Mouse (Mus musculus): ENCODE data around the gene Kbtbd4. TPM values are rescaled to one million over a fixed set of nuclear protein-coding genes. Genes with fewer than 3 reads are reported as not detected.
"Not testable (repeated sequence)": the region's sequence is repeated elsewhere in the genome, so short reads cannot be mapped to it uniquely, and the experiment has no call there.

The Kbtbd4 gene
- 16.0 and 16.7 TPM in 2 replicates for polyA plus RNA-seq (2012; rRNA removed)

GRCm38 (mm10) chr2:90904076-90904855 lies at the start of gene Kbtbd4, which contains the start of gene Ndufs3:
Gene Kbtbd4, plus strand, starts transcription at chr2:90904740.
Gene Ndufs3, minus strand, starts transcription at chr2:90904827.
- DNase-seq (ENCODE audit: low read depth) = peak; percentile 44

DNA sequence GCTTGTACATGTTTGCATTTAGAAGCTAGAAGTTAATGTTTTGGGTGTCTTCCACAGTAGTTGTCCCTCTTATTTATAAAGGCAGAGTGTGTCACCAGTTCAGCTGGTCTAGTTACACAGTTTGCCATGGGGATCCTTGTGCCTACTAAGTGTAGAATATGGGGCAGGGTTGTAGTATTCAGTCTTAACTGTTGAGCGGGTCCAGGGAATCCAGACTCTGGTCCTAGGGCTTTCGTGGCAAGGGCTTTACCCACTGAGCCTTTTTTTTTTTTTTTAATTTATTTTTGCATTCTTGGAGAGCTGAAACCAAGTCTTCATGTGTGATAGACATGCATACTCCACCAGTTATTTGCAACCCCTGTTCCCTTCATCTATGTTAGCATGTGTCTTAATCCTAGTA lies 43.1 kb upstream of the Kbtbd4 start:
- DNase-seq (ENCODE audit: low read depth) = no peak

DNA sequence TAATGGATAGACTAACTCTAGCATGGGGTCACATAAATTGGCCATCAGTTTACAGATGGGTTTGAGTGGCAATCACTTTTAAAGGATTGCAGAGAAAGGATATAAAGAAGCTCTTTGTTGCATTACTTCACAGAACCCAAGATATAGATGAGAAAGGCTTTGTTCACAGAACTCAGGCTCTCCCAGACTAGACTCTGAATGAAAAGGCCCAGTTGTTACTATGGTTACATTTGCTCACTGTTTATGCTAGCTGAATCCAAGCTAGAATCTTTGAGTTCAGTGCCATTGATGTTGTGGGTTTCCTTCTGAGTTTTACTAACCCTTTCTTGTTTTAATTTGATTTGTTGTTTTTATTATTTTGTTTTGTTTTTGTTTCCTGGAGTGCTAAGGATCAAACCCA lies 40.4 kb upstream of the Kbtbd4 start:
- DNase-seq (ENCODE audit: low read depth) = no peak

GRCm38 (mm10) chr2:90866524-90866923 lies 38.0 kb upstream of the Kbtbd4 start:
- DNase-seq (ENCODE audit: low read depth) = no peak

DNA sequence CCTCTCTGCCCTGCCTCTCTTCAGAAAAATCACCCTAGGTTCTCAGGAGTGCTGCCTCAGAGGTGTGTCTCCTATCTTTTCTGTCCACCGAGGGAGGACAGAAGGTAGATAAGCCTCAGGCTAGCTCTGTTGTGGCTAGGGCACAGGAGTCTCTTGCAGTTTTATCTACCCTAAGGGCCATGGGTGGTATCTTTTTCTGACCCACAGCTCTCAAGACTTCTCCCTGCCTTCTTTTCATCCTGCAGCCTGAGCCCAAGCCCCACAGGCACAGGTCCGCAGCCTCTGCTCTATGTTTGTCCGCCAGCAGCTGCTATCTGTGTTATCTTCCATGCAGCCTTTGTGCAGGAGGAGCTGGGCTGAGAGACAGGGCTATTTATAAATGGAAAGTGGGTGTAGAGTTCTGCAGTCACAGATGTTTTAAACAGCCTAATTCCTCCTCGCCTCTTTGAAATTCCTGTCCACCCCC lies 34.4 kb upstream of the Kbtbd4 start:
- no peak for DNase-seq (ENCODE audit: low read depth)

DNA sequence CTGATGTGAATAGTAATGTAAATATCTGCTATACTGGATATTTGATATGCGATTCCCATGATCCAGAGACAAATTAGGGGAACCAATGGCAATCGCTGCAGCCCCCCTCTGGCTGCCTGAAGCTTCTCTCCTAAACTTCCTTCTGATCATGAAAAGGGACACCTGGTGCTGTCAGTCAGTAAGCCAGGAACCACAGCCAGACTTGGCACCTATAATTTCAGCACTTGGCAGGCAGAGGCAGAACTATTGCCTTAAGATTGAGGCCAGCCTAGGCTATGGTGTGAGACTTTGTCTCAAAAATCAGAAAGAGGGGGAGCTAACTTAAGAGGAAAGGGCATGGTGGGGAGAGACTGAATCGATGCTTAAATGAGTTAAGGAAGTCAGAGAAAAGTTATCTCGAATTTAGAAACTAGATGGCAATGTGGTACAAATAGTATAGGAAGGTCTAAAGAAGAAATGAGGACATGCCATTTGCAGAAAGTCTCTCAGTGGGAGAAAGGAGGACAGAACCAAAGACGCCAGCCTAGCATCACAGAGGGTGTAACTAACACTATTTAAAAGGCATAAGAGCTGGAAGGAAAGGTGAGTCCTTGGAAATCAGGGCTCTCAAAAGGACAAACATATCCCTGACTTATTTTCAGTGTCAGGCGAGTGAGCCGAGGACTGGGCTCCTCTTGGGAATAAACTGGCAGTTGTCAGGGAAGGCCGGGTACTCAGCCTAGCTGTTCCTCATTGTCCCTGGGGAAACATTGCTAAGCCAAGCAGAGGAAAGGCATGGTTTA lies 33.2 kb upstream of the Kbtbd4 start:
- DNase-seq (ENCODE audit: low read depth) = no peak

DNA sequence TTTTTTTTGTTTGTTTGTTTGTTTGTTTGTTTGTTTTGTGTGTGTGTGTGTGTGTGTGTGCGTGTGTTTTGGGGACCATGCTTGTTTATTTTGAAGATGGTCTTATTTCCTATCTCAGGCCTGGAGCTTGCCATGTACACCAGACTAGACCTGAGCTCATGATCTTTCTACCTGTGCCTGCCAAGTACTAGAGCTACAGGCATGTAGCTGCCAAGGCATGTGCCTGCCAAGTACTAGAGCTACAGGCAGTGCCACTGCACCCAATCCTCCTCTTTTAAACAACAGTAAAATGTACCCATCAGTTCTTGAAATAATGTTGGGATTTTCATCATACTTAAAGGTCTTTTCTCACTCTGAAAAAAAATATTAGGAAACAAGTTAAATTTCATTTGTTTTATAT lies 30.5 kb upstream of the Kbtbd4 start:
- no peak for DNase-seq (ENCODE audit: low read depth)

- DNase-seq (ENCODE audit: low read depth) = no peak
These were observed 29.3 kb upstream of the Kbtbd4 start for GRCm38 (mm10) chr2:90875239-90875638.

DNA sequence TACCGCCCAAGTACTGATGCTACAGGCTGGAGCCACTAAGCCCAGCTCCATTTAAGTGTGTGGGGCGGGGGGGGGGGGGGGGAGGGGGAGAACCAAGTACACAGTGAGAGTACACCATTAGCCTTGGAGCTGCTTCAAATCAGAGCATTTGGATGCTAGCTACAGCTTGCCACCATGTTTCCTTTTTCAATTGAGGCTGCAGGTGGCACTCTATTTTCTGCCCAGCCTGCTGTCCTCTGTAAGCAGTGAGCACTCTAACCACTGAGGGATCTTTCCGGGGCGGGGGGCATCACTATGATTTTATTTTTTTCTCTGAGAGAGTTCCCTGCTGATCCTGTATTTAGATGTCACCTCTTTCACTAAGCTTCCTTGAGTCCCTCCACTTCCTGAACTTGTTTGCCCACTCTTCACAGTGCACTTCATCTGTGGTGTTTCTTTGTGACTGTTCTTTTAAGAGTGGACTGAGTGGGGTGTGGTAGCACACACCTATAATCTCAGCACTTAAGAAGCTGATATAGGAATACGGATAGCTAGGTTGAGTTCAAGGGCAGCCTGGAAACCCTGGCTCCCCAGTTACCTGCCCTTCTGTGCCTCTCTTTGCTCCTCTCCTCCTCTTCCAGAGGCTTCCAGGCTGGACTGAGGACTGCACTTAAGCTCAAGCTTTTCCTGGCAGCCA lies 26.8 kb upstream of the Kbtbd4 start:
- DNase-seq (ENCODE audit: low read depth) = no peak

DNA sequence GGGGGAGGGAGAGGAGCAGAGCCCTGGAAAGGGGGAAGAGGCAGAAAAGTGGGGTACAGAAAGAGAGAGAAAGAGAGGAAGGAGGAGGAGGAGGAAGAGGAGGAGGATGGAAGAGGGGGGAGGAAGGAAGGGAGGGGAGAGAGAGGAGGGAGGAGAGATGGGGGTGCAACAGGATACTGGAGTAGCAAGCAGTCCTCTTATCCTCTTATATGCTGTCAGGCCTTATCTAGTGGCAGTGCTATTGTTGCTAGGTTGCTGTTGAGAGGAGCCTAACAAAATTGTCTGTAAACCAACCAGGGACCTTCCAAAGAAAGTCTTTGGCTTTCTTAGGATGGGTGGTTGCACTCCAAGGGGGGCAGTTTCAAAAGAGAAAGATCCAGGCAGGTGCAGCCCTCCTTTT lies 25.1 kb upstream of the Kbtbd4 start:
- DNase-seq (ENCODE audit: low read depth) = no peak

DNA sequence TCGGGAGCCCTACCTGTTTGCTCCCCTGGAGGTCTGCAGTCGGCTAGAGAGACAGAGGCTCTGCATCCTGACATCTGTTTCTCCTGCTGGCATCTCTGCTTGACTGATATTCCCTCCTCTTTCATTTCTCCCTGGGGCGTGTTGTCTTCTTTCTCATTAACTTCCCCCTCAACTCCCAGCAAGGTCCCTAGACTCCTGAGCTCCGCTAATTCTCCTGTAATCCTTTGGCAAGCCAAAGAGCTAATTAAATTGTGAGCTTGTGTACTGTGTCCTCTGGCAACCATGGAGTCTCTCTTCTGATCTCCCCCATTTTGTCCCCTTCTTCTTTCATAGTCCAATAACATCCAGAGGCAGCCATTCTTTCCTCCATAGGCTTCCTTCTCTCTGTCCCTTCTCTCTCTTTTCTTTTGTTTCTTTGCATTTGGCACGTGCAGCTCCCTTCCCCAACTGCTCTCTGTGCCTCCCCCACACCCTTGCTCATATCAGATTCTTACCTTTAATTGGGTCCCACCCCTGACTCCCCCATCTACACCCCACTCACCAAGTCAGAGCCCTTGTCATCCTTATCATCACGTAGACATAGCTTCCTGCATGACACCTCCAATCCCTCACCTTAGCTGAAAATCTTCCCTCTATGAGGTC lies 24.3 kb upstream of the Kbtbd4 start:
- no peak for DNase-seq (ENCODE audit: low read depth)

DNA sequence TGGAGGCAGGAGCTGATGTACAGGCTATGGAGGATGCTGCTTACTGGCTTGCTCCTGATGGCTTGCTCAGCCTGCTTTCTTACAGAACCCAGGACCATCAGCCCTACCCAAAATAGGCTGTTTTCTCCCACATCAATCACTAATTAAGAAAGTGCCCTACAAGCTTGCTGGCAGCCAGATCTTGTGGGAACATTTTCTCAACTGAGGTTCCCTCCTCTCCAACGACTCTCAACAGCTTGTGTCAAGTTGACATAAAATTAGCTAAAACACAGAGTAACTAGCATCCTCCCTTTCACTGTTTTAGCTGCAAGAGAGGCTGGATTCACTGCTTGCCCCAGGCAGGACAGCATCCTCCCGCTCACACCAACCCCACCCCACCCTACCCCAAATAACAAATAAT lies 22.7 kb upstream of the Kbtbd4 start:
- no peak for DNase-seq (ENCODE audit: low read depth)

- no peak for DNase-seq (ENCODE audit: low read depth)
These were observed 19.1 kb upstream of the Kbtbd4 start, which contains the start of gene C1qtnf4 for GRCm38 (mm10) chr2:90885218-90886041. Gene C1qtnf4, plus strand, starts transcription at chr2:90885860.

DNA sequence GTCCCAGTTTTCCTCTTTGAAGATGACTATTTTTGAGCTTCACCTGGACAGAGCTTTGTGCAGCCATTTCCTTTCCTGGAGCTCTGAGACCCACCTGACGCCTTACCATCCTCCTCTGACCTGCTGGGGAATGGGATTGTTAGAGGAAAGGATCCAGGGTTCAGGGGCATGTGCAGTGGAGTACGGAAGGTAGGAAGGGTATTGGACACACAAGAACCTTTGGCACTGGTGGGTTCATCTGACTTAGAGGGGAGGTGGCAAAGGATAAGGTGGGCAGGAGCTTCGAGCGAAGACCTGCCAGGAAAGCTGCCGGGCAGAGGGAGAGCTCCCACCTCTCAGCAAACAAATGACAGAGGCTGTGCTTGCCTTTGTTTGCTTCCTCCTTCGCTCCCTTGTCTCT lies 18.1 kb upstream of the Kbtbd4 start:
- no peak for DNase-seq (ENCODE audit: low read depth)

DNA sequence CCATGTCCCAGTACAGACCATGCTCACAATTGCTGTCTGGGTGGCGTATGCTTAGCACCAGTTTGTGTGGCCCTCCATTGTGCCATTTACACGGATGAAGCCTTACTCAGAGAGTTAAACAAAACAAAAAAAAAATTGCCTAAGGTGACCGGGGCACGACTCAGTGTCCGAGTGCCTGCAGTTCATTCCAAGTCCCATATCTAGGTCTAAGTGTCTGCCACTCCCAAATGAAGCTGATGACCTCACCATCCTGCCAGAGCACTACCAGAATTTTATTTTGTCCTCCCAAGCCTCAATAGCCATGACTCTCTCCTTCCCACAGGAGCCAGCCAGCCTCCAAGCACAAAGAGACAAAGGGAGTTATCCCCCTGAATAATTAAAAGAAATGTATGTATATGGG lies 16.9 kb upstream of the Kbtbd4 start:
- no peak for DNase-seq (ENCODE audit: low read depth)

GRCm38 (mm10) chr2:90889550-90890548 lies 14.7 kb upstream of the Kbtbd4 start:
- DNase-seq (ENCODE audit: low read depth) = no peak

DNA sequence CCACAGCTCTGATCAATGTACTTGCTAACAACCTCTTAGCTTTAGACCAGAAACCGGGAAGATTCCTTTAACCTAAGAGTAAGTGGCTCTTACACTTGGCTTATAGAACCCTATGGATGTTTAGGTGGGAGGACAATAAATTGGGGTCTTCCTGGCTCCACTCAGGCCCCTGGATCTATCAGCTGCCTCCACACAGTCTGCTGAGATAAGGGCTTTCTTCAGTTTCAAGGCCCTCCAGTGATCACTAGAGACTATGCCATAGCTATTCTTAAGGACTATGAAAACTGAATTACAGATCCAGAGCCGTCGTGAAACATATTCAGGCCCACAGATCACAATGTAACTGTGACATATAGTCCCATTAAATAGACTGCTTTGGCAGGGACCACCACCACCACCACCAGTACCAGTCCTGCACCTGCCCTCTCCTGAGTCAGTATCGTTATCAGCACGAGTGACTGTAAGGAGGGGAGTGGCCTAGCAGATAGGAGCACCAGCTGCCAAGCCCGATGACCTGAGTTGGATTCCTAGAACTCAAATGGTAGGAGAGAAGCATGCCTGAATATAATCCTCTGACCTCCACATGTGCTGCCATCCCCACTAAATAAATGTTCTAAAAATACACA lies 10.8 kb upstream of the Kbtbd4 start:
- no peak for DNase-seq (ENCODE audit: low read depth)

GRCm38 (mm10) chr2:90894299-90894677 lies 10.3 kb upstream of the Kbtbd4 start:
- not testable (repeated sequence) for DNase-seq (ENCODE audit: low read depth)

- no peak for DNase-seq (ENCODE audit: low read depth)
These were observed 1.1 kb upstream of the Kbtbd4 start for GRCm38 (mm10) chr2:90903398-90903797.
